Comparison of ENCODE assay signal across 8 mouse cellular contexts in the genomic region with DNA sequence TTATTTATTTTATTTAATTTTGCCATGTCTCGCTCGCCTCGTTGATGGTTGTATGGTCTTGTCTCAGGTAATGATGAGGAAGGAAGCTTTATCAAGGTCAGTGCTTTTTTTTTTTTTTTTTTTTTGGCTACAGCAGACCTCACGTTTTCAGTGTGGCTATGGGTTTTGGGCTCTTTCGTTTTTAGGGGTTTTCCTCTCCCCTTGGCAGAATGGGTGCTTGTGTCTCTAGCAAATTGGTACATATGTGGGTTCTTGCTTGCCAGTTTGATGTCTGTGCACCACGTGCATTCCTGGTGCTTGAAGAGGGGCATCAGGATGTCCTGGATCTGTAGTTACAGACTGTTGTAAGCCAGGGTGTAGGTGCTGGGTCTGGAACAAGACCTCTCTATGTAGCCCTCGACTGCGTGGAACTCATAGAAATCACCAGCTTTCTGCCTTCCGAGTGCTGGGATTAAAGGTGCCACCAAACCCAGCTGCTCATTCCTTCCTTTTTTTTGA. TPM values are rescaled to one million over a fixed set of nuclear protein-coding genes. Genes with fewer than 3 reads are reported as not detected.
A peak's percentile ranks its signal among the peaks of the same experiment; 100 is the strongest.
DNase-seq lines count a peak whose midpoint lies in the region; ATAC-seq and TF ChIP-seq lines count a peak whose summit lies in the region.

No protein-coding gene starts in this region.

- H3K4me3 ChIP-seq in kidney, embryonic 14.5 days (ENCODE audit: low read length) = peak overlapping the region; percentile 99
- H3K4me3 ChIP-seq in cortical plate, adult 2 months (ENCODE audit: insufficient read depth, low read length) = peak overlapping the region; percentile 95; the same call in 1 of the 2 replicates
- H3K4me3 ChIP-seq in intestine, embryonic 14.5 days (ENCODE audit: low read depth, low read length) = peak overlapping the region; percentile 98
- peak overlapping the region; percentile 93 for H3K4me3 ChIP-seq in myocyte

- WGBS in kidney, embryonic 14.5 days = 60% methylated on average over 9 of the region's 9 CpGs
- 50% methylated on average over 9 of the region's 9 CpGs for WGBS in intestine, embryonic 14.5 days

- peak overlapping the region; percentile 90 for H3K4me2 ChIP-seq in kidney, embryonic 14.5 days (replicated peaks; ENCODE audit: low read depth, low read length)
- H3K4me2 ChIP-seq in intestine, embryonic 14.5 days (ENCODE audit: low read length) = peak overlapping the region; percentile 94
- H3K4me2 ChIP-seq in myocyte (ENCODE audit: low read depth) = peak overlapping the region; percentile 88

- intact Hi-C loops in gastrocnemius, postnatal 14 days (cut with DNase I; ENCODE audit: low total_unique reads) = no loop called here

- H3K79me2 ChIP-seq in myocyte (ENCODE audit: control insufficient read depth, insufficient read depth) = peaks cover 60% of the 10 kb centered on the region

- no peak for TF ChIP-seq CTCF in cortical plate, adult 2 months (IDR thresholded peaks at IDR 0.05; ENCODE audit: extremely low read depth, insufficient read depth, low read length)

- peaks cover 12% of the 10 kb centered on the region for H3K4me1 ChIP-seq in kidney, embryonic 14.5 days (ENCODE audit: control insufficient read depth, insufficient read depth, low read length)
- peaks cover 10% of the 10 kb centered on the region for H3K4me1 ChIP-seq in cortical plate, adult 2 months (ENCODE audit: control insufficient read depth, insufficient read depth, low read length)
- peaks cover 12% of the 10 kb centered on the region; the same call in 1 of the 2 replicates for H3K4me1 ChIP-seq in intestine, embryonic 14.5 days (replicated peaks; ENCODE audit: control insufficient read depth, insufficient read depth, low read length)

- peak overlapping the region; percentile 89 for H3ac ChIP-seq in myocyte (ENCODE audit: control insufficient read depth, insufficient read length)

- no peak for DNase-seq in kidney, adult 11 months
- no peak for DNase-seq in intestine, embryonic 14.5 days (ENCODE audit: low spot score)
- no peak for DNase-seq in layer of hippocampus, adult 11-12 months (ENCODE audit: low spot score)
- DNase-seq in right cerebral cortex, postnatal 10 days (ENCODE audit: low spot score in 2 of 2) = no peak
- DNase-seq in gastrocnemius, postnatal 14 days = no peak

- TF ChIP-seq POLR2A in cortical plate, adult 2 months (IDR thresholded peaks at IDR 0.05; ENCODE audit: extremely low read depth, insufficient read depth, low read length) = no peak
- no peak for TF ChIP-seq POLR2A in myocyte (IDR thresholded peaks at IDR 0.05; ENCODE audit: insufficient read length, low read depth)

- H3K27me3 ChIP-seq in kidney, embryonic 14.5 days (ENCODE audit: control insufficient read depth, insufficient read depth, low read length) = no peaks in the 10 kb centered on the region
- H3K27me3 ChIP-seq in intestine, embryonic 14.5 days (replicated peaks; ENCODE audit: control insufficient read depth, insufficient read depth, low read length) = no peaks in the 10 kb centered on the region
- no peaks in the 10 kb centered on the region for H3K27me3 ChIP-seq in myocyte (ENCODE audit: control insufficient read depth, insufficient read depth, insufficient read length)

- peak overlapping the region; percentile 84 for H3K9ac ChIP-seq in kidney, embryonic 14.5 days (ENCODE audit: low read depth, low read length)
- peak overlapping the region; percentile 61 for H3K9ac ChIP-seq in intestine, embryonic 14.5 days (ENCODE audit: low read length)

- ATAC-seq in kidney, embryonic 14.5 days (ENCODE audit: low FRiP score, low TSS enrichment) = no peak
- ATAC-seq in intestine, embryonic 14.5 days (replicated peaks; ENCODE audit: low FRiP score, low TSS enrichment, low read depth) = no peak

- H3K27ac ChIP-seq in kidney, embryonic 14.5 days (ENCODE audit: low read depth, low read length) = no peak overlapping the region
- no peak overlapping the region for H3K27ac ChIP-seq in cortical plate, adult 2 months (ENCODE audit: insufficient read depth, low read length)
- H3K27ac ChIP-seq in intestine, embryonic 14.5 days (ENCODE audit: low read depth) = no peak overlapping the region

- H3K9me3 ChIP-seq in kidney, embryonic 14.5 days (ENCODE audit: control insufficient read depth, low read length) = no peaks in the 10 kb centered on the region
- no peaks in the 10 kb centered on the region for H3K9me3 ChIP-seq in intestine, embryonic 14.5 days (ENCODE audit: control insufficient read depth, low read length)

- peaks cover 3% of the 10 kb centered on the region; the same call in 1 of the 2 replicates for H3K36me3 ChIP-seq in kidney, embryonic 14.5 days (ENCODE audit: control insufficient read depth, insufficient read depth, low read length)
- H3K36me3 ChIP-seq in intestine, embryonic 14.5 days (ENCODE audit: control insufficient read depth, insufficient read depth, low read length) = peaks cover 12% of the 10 kb centered on the region; the same call in 1 of the 2 replicates
- H3K36me3 ChIP-seq in myocyte (ENCODE audit: control insufficient read depth, insufficient read depth) = peaks cover 14% of the 10 kb centered on the region

TF ChIP-seq in myocyte, 11 proteins besides CTCF, POLR2A, EP300 and RAD21:
- TF ChIP-seq TCF3 (IDR thresholded peaks at IDR 0.05; ENCODE audit: insufficient read length, low read depth) (no peak), MYOD1 (IDR thresholded peaks at IDR 0.05; ENCODE audit: control insufficient read depth in 1 of 3, insufficient read length in 2 of 3, low read depth in 2 of 3) (no peak), MAX (IDR thresholded peaks at IDR 0.05; ENCODE audit: low read depth) (no peak), E2F4 (IDR thresholded peaks at IDR 0.05; ENCODE audit: insufficient read depth) (no peak), CEBPB (IDR thresholded peaks at IDR 0.05; ENCODE audit: insufficient read depth, poor library complexity, severe bottlenecking) (no peak), SRF (IDR thresholded peaks at IDR 0.05; ENCODE audit: control insufficient read depth, insufficient read length, low read depth) (no peak), MYOG (IDR thresholded peaks at IDR 0.05; ENCODE audit: control insufficient read depth in 1 of 3, insufficient read depth in 1 of 3, insufficient read length in 2 of 3, low read depth in 2 of 3) (no peak), TCF12 (IDR thresholded peaks at IDR 0.05; ENCODE audit: insufficient read depth, poor library complexity, severe bottlenecking) (no peak), REST (IDR thresholded peaks at IDR 0.05; ENCODE audit: insufficient read depth, insufficient read length) (no peak), POLR2AphosphoS2 (IDR thresholded peaks at IDR 0.05; ENCODE audit: insufficient read length, low read depth) (no peak), USF1 (IDR thresholded peaks at IDR 0.05; ENCODE audit: low read depth) (no peak)

RNA-seq across cellular contexts. Expression of a gene that starts 1.3 kb away (rescaled TPM):
- 32.8 and 49.7 TPM in 2 replicates for polyA plus RNA-seq in kidney, embryonic 14.5 days (2014; fragmentation: Nextera tagmentation; extraction: Ambion mirVana)
- polyA plus RNA-seq in cortical plate, adult 2 months (2012; rRNA removed) = 21.6 TPM in 2 replicates
- polyA plus RNA-seq in intestine, embryonic 14.5 days (2014; fragmentation: Nextera tagmentation; extraction: Ambion mirVana) = 47.4 and 53.2 TPM in 2 replicates
- 22.0 TPM for polyA plus RNA-seq in myocyte (2012; fragmentation: generic; extraction: Trizol)
- 10 to 100 TPM; 19.9 to 20.5 TPM for total RNA-seq in gastrocnemius, postnatal 14 days (2021)

RNA-seq across cellular contexts. Expression of a gene that starts 13.6 kb away (rescaled TPM):
- 31.6 and 50.1 TPM in 2 replicates for polyA plus RNA-seq in kidney, embryonic 14.5 days (2014; fragmentation: Nextera tagmentation; extraction: Ambion mirVana)
- 124 and 134 TPM in 2 replicates for polyA plus RNA-seq in cortical plate, adult 2 months (2012; rRNA removed)
- 72.4 and 74.9 TPM in 2 replicates for polyA plus RNA-seq in intestine, embryonic 14.5 days (2014; fragmentation: Nextera tagmentation; extraction: Ambion mirVana)
- 29.3 TPM for polyA plus RNA-seq in myocyte (2012; fragmentation: generic; extraction: Trizol)
- 10 to 100 TPM; 34.9 to 35.5 TPM for total RNA-seq in gastrocnemius, postnatal 14 days (2021)

RNA-seq across cellular contexts. Expression of a gene that starts 52.7 kb away (rescaled TPM):
- 3.7 and 5.0 TPM in 2 replicates for polyA plus RNA-seq in kidney, embryonic 14.5 days (2014; fragmentation: Nextera tagmentation; extraction: Ambion mirVana)
- 6.8 and 10.7 TPM in 2 replicates for polyA plus RNA-seq in cortical plate, adult 2 months (2012; rRNA removed)
- 1.8 and 2.7 TPM in 2 replicates for polyA plus RNA-seq in intestine, embryonic 14.5 days (2014; fragmentation: Nextera tagmentation; extraction: Ambion mirVana)
- polyA plus RNA-seq in myocyte (2012; fragmentation: generic; extraction: Trizol) = 3.3 TPM
- total RNA-seq in gastrocnemius, postnatal 14 days (2021) = 1 to 10 TPM; 4.4 to 4.8 TPM

RNA-seq across cellular contexts. Expression of a gene that starts 53.3 kb away (rescaled TPM):
- polyA plus RNA-seq in kidney, embryonic 14.5 days (2014; fragmentation: Nextera tagmentation; extraction: Ambion mirVana) = 136 and 142 TPM in 2 replicates
- 92.1 and 101 TPM in 2 replicates for polyA plus RNA-seq in cortical plate, adult 2 months (2012; rRNA removed)
- 164 and 167 TPM in 2 replicates for polyA plus RNA-seq in intestine, embryonic 14.5 days (2014; fragmentation: Nextera tagmentation; extraction: Ambion mirVana)
- 86.0 TPM for polyA plus RNA-seq in myocyte (2012; fragmentation: generic; extraction: Trizol)
- total RNA-seq in gastrocnemius, postnatal 14 days (2021) = 10 to 100 TPM; 50.7 to 61.3 TPM
